Mouse (Mus musculus) granulocyte monocyte progenitor cell, adult 5-6 weeks (primary cell): ENCODE data around the gene Dpp9. TPM values are rescaled to one million over a fixed set of nuclear protein-coding genes. Genes with fewer than 3 reads are reported as not detected.

ENCODE experiments used
- ATAC-seq: replicated peaks from 2 replicates; pipeline ENCODE4 v1.8.0; 2016; ENCODE audit warnings: mild to moderate bottlenecking, moderate TSS enrichment, inconsistent platforms; ENCODE audit not compliant: poor library complexity, severe bottlenecking
- total RNA-seq, 2 experiments: library from RNA; stranded (forward) in 1 of 2; stranded (reverse) in 1 of 2; fragments of 200-712, 200-1000 nt in 1 of 2; fragments of >200 nt in 1 of 2; fragmentation: Nextera tagmentation in 1 of 2; gene quantifications; 2 replicates each; pipeline ENCODE4 v1.2.3; 2014 to 2017

Dpp9 gene
- total RNA-seq, 2 experiments from 2014 or later = 19.6 to 39.7 TPM

DNA sequence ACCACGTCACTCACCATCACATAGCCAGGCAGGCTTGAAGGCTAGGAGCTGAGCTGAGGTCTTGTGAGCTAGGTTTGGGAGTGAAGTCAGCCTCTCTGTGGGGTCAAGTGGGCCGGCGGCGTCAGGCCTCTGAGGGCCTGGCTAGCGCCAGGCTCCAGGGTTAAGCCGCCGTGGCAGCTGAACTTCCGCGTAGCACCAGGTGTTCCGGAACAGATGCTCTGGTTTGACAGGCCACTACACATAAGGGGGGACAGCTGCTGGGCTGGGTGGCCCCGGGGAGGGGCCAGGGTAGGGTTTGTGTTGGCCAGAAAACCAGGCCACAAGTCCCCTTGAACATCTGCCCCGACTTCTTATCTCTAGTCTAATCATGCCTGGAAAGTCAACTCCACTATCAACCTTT is 71.3 kb downstream of the Dpp9 start:
- ATAC-seq = no peak

DNA sequence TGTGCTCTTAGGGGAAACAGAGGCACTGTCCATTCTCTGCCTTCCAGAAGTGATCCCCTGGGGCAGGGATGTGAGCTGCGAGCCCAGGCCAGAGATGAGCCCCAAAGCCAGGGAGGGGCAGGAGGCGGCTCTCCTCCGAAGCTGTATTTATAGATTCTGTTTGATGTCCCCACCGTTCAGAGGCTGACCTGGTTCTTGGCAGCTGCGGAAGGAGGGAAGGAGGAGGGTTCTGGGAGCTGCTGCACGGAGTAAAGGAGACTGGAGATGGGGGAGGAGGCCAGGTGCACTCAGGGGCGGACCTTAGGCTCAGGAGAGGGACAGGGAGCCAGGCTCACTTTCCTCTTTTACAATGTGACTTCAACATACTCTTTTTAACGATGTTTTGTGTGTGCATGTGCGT is 72.6 kb downstream of the Dpp9 start:
- ATAC-seq = no peak

DNA sequence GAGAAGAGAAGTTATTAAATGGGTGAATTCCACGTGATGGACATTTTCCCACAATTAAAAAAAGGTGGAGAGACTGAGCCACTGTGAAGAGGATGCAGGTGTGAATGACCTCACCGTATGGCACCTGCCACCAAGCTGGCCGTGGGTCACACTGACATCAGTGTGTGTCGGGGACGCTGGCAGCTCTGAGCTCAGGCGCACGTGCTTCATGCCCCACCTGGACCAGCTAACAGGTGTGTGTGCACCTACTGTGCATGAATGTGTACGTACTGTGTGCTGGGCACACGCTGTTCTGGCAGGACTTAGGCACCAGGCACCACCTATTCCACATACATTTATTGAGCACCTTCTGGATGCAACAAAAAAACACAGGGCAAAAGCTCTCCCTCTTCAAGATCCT is 74.2 kb downstream of the Dpp9 start:
- no peak for ATAC-seq

DNA sequence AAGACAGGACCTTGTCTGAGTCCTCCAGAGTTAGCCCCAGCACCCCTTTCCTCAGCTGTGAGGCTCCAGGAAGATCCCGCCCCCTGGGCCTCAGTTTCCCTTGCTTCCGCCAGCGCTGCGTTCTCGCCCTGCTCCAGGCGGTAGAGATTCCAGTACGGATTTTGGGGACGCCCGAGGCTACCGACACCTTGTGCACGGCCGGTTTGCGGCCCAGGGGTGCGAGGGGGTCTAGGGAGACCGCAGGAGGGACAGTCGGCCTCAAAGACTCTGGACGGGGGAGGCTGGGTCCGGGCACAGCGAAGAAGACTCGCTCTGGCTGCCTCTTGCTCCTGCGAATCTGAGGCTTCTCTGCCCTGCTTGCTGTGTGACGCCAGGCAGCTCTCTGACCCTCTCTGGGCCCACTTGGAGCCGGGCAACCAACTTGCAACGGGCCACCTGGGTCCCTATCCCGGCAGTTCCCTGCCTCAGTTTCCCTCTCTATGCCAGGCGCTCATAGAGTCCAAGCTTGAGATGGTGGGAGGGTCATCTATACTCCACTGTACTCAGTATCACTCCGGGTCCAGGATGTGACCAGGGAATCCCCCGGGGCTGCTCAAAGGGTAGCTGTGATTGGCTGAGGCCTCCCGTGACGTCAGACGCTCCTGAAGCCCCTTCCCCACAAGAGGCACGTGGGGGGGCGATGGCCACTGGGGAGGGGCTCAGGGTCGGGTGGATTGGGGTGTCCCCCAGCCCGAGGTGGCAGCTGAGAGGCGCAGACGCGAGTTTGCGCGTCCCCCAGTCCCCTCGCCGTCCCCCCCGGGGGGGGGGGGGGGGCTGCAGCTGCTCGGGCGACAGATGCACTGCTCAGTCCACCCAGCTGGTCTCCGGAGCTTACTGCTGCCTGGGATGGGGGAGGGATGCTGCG is 76.8 kb downstream of the Dpp9 start:
- ATAC-seq = peak; percentile 45

DNA sequence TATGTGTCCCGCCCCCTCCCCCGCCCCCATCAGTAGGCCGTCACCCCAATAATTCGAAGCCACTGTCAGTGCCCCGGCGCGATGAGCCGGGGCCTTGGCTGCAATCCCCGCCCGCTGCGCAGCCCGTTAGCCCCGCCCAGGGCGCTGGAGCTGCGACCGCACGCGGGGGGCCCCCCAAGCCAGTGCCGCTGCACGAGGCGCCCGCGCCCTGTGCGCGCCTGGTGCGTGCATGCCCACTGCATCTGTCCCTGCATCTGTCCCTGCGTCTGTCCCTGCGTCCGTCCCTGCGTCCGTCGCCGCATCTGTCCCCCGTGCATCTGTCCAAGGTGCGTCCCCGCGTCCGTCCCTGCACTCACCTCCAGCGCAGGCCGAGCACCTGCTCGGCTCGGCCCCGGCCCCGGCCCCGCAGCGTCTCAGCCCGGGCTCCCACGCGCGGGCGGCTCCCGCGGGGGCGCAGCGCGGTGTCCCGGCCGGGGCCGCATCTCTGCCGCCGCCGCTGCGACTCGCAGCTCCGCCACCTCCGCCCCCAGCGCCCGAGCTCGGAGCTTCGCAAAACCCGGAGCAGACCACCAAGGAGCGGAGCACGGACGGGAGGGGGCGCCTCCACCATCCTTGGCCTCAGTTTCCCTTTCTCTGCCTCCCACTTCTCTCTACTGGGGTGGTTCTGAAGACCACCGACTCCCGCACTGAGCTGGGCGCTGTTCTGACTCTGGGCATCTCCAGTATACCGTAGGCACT is 78.7 kb downstream of the Dpp9 start, which contains the start of gene Sema6b:
Gene Sema6b (minus strand): TSS at position 486 of the 738 bp plus-strand sequence.
- ATAC-seq = peak; percentile 52

DNA sequence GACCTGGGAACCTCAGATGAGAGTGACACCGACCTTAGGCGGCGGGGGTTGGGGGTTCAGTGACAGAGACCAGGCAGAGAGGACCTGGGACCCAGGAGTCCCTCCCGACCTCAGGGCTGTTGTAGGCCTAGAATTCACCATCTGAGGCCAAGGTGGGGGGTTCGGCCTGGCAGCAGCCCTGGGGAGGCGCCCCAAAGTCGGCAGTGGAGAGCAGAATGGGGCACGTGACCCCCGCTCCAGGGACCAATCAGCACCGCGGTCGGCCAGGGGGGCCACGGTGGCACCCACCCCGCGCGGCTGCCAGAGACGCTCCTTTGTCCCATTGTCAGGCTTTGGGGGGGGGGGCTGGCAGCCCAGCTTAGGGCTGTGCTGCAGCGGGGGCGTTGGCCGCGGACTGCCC is 79.3 kb downstream of the Dpp9 start:
- no peak for ATAC-seq

DNA sequence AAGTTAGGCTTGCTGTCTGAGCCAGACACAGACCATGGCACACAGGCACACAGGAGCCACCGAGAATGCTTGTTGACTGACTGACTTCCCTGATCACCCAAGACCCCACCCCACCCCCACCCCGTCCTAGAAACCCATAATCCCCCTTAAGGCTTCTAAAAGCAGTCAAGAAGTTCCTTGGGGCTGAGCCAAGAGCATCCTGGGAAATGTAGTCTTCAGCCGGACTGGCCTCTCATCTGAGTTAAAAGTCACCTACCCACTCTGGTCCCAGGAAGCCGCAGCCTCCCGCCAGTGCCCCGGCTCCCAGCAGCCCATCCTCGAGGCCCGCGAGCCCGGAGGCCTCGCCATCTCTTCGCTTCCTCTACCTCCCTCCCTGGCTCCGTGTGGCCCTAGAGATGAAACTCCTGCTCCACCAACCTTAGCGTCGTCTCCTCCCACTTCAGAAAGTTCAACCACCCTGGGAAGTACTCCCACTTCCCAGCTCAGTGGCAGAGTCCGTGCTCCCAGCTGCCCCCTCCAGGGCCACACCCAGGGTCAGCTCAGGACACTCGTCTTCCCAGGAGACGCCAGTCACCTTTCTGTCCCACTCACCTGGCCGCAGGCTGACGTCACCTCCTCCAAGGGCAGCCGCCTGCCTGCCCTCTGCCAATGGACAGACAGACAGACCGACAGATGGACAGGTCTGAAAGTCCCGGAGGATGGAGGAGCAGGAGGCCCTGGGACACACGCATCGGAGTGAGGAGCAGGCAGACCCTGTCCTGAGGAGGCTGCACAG is 80.7 kb downstream of the Dpp9 start:
- ATAC-seq = no peak

Other genes with a start within 250 kb of the Dpp9 start
- 1.6 TPM in 1 of 2 replicates, not detected in the other for gene Shd, start 248.4 kb downstream of the Dpp9 start, total RNA-seq (2014; fragmentation: Nextera tagmentation)
- not detected in 2 replicates for gene Shd, start 248.4 kb downstream of the Dpp9 start, total RNA-seq (2017)
- gene Fsd1, start 232.4 kb downstream of the Dpp9 start, total RNA-seq (2014; fragmentation: Nextera tagmentation) = not detected in 2 replicates
- gene Fsd1, start 232.4 kb downstream of the Dpp9 start, total RNA-seq (2017) = not detected in 2 replicates
- not detected in 2 replicates for gene Stap2, start 213.3 kb downstream of the Dpp9 start, total RNA-seq (2014; fragmentation: Nextera tagmentation)
- gene Stap2, start 213.3 kb downstream of the Dpp9 start, total RNA-seq (2017) = 0.36 TPM in 1 of 2 replicates, not detected in the other
- 22.0 and 30.8 TPM in 2 replicates for gene Mpnd, start 213.2 kb downstream of the Dpp9 start, total RNA-seq (2014; fragmentation: Nextera tagmentation)
- gene Mpnd, start 213.2 kb downstream of the Dpp9 start, total RNA-seq (2017) = 45.8 and 62.2 TPM in 2 replicates
- gene Sh3gl1, start 182.3 kb downstream of the Dpp9 start, total RNA-seq (2014; fragmentation: Nextera tagmentation) = 23.8 and 29.4 TPM in 2 replicates
- 23.0 and 25.3 TPM in 2 replicates for gene Sh3gl1, start 182.3 kb downstream of the Dpp9 start, total RNA-seq (2017)
- 36.0 and 39.4 TPM in 2 replicates for gene Chaf1a, start 178.5 kb downstream of the Dpp9 start, total RNA-seq (2014; fragmentation: Nextera tagmentation)
- gene Chaf1a, start 178.5 kb downstream of the Dpp9 start, total RNA-seq (2017) = 32.1 and 36.0 TPM in 2 replicates
- 15.2 and 21.3 TPM in 2 replicates for gene Ubxn6, start 143.9 kb downstream of the Dpp9 start, total RNA-seq (2014; fragmentation: Nextera tagmentation)
- 26.1 and 26.7 TPM in 2 replicates for gene Ubxn6, start 143.9 kb downstream of the Dpp9 start, total RNA-seq (2017)
- 70.7 and 83.3 TPM in 2 replicates for gene Hdgfl2, start 139.3 kb downstream of the Dpp9 start, total RNA-seq (2014; fragmentation: Nextera tagmentation)
- 65.1 and 77.6 TPM in 2 replicates for gene Hdgfl2, start 139.3 kb downstream of the Dpp9 start, total RNA-seq (2017)
- gene Plin4, start 109.1 kb downstream of the Dpp9 start, total RNA-seq (2014; fragmentation: Nextera tagmentation) = not detected in 2 replicates
- not detected in 2 replicates for gene Plin4, start 109.1 kb downstream of the Dpp9 start, total RNA-seq (2017)
- not detected in 2 replicates for gene Plin5, start 101.3 kb downstream of the Dpp9 start, total RNA-seq (2014; fragmentation: Nextera tagmentation)
- 0.09 TPM in 1 of 2 replicates, not detected in the other for gene Plin5, start 101.3 kb downstream of the Dpp9 start, total RNA-seq (2017)
- 0.45 and 0.96 TPM in 2 replicates for gene Lrg1, start 96.9 kb downstream of the Dpp9 start, total RNA-seq (2014; fragmentation: Nextera tagmentation)
- 0.69 and 2.6 TPM in 2 replicates for gene Lrg1, start 96.9 kb downstream of the Dpp9 start, total RNA-seq (2017)
- gene Sema6b, start 78.6 kb downstream of the Dpp9 start, total RNA-seq (2014; fragmentation: Nextera tagmentation) = 4.3 and 5.1 TPM in 2 replicates
- gene Sema6b, start 78.6 kb downstream of the Dpp9 start, total RNA-seq (2017) = 6.0 and 7.7 TPM in 2 replicates
- gene Tnfaip8l1, start 56.4 kb downstream of the Dpp9 start, total RNA-seq (2014; fragmentation: Nextera tagmentation) = 1.0 and 1.1 TPM in 2 replicates
- 2.0 and 2.7 TPM in 2 replicates for gene Tnfaip8l1, start 56.4 kb downstream of the Dpp9 start, total RNA-seq (2017)
- 62.2 and 62.6 TPM in 2 replicates for gene Mydgf, start 35.0 kb downstream of the Dpp9 start, total RNA-seq (2014; fragmentation: Nextera tagmentation)
- 51.1 and 54.4 TPM in 2 replicates for gene Mydgf, start 35.0 kb downstream of the Dpp9 start, total RNA-seq (2017)
- 16.8 and 17.3 TPM in 2 replicates for gene Fem1a, start 37.9 kb upstream of the Dpp9 start, total RNA-seq (2014; fragmentation: Nextera tagmentation)
- gene Fem1a, start 37.9 kb upstream of the Dpp9 start, total RNA-seq (2017) = 25.6 and 26.5 TPM in 2 replicates
- gene Ticam1, start 57.9 kb upstream of the Dpp9 start, total RNA-seq (2014; fragmentation: Nextera tagmentation) = 8.2 and 14.5 TPM in 2 replicates
- gene Ticam1, start 57.9 kb upstream of the Dpp9 start, total RNA-seq (2017) = 2.7 and 6.1 TPM in 2 replicates
- 17.0 and 19.3 TPM in 2 replicates for gene Plin3, start 74.0 kb upstream of the Dpp9 start, total RNA-seq (2014; fragmentation: Nextera tagmentation)
- gene Plin3, start 74.0 kb upstream of the Dpp9 start, total RNA-seq (2017) = 29.0 and 29.2 TPM in 2 replicates
- not detected in 2 replicates for gene Arrdc5, start 81.4 kb upstream of the Dpp9 start, total RNA-seq (2014; fragmentation: Nextera tagmentation)
- gene Arrdc5, start 81.4 kb upstream of the Dpp9 start, total RNA-seq (2017) = not detected in 2 replicates
- gene Uhrf1, start 84.4 kb upstream of the Dpp9 start, total RNA-seq (2014; fragmentation: Nextera tagmentation) = 149 and 159 TPM in 2 replicates
- 168 and 171 TPM in 2 replicates for gene Uhrf1, start 84.4 kb upstream of the Dpp9 start, total RNA-seq (2017)
- gene Kdm4b, start 107.2 kb upstream of the Dpp9 start, total RNA-seq (2014; fragmentation: Nextera tagmentation) = 7.7 and 13.3 TPM in 2 replicates
- 5.7 and 8.9 TPM in 2 replicates for gene Kdm4b, start 107.2 kb upstream of the Dpp9 start, total RNA-seq (2017)